Mouse (Mus musculus) testis, postnatal 10 days (tissue): Measurements from ENCODE around the gene Rfx3.

Source experiments
- DNase-seq: peaks from one replicate; pipeline ENCODE4 v3.0.0; 2021; ENCODE audit warnings: low spot score

Rfx3 gene

DNA sequence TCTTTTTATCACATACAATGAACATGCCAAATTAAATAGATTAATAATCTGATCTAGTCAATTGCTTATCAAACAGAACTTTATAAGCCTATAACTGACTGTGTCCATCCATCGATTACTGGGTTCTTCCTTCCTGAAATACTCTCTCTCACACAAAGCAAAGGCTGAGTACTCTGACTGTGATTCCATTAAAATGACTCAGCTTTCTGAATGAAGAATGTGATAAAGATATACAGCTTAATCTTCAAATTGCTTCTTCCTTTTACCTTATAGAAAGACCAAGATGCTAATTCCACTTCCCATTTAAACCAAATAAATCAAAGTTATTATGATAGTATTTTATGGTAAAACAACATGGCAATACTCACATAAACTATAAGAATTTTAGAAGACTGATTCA, 105.8 kb downstream of the Rfx3 start:
- DNase-seq: no peak

DNA sequence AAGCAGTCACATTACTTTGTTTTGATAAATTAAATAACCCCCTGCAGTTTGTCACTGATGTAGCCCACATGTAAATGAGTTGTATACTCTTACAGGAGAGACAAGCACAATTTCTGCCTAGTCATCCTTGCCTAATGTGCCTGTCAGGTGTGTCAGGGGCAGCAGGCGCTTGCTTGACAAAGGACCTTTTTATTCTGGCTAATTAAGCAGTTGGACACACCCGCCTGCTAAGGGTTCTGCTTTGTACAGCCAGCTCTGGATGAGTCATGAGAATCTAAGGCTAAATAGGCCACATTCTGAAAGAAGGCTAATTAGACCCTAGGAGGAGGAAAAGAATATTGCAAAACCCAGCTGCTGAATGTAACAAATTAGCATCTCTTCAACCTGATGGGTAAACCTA, 106.3 kb downstream of the Rfx3 start:
- no peak for DNase-seq

DNA sequence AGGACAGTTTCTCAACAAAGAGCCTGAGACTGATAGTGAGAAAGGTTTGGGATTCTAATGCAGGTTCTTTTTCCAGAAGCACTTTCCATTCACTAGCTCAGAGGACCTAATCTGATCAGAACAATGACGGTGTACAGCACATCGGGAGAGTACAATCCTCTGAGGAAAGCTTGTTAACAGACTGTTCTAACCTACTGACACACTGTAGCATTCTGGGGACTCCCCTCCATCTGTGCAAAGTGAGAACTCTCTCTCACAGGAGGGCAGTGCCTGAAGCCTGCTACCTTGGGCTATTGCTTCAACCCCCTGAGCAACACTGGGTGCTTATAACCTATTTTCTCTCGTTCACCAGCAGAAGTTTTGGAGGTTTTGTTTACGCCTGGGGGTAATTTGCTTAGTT, 106.8 kb downstream of the Rfx3 start:
- DNase-seq: no peak

DNA sequence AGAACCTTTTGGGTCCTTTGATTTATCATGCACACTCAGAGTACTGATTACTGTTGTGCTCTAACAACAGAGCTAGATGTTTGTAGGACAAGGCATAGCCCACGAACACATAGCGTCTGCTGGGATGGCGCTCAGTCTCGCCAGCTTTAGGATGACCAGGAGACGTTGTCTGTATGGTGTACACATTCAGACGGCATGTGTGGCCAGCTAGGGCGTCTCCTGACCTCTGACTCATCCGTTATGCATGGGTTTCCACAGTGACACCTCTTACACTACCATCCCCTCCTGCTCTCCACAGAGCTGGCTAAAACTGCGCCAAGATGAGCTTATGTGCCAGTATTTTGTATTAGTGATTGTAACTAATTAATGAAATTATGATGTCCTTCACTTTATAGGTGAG, 108.4 kb downstream of the Rfx3 start:
- no peak for DNase-seq

DNA sequence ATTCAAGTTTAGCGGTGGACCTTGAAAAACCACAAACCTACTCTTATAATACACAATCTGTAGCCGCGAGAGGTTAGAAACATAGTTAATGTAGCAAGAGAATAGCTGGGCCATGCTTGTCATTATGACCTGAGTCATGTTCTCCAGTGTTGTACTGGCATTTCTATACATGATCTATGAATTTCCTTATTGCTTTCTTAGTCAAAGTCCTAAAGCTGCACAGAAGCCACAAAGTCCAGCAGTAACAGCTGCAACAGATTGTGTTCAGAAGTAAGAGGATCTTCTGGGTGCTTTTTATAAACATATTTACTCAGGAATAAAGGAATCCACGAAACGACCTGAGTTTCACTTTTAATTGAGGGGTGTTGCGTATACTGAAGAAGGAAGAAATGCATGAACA, 109.3 kb downstream of the Rfx3 start:
- no peak for DNase-seq

DNA sequence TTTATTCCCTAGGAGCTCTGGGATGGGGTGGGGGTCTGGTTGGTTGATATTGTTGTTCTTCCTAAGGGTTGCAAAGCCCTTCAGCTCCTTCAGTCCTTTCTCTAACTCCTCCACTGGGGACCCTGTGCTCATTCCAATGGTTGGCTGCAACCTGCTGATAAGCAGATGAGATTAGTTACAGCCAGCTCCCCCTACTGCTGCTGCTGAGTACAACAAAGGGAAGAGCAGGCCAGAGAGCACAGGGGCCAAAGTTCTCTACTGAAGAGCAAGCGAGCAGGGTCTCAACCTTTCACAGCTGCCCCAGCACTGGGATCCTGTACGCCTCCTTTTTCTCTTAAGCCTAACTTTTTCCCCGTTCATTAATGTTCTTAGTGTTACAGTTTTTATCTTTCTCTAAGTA, 126.4 kb downstream of the Rfx3 start:
- DNase-seq: no peak

DNA sequence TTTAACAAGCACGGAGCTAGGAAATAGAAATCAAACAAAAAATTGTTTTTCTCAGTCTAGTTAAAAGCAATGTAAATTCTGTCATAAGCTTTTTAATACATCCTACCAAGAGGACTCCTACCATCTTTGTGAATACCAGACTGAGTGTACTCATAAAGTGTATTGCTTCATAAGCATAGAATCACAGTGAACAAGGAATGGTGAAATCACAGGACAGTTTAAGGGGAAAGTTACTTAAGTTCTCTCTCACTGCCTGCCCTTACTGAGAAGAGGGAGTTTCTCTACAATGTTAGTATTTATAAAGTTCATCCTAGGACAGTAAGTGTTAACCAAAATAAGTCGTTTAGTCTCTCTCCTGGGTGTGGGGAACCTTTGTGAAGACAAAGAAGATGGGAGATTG, 133.5 kb downstream of the Rfx3 start:
- DNase-seq: no peak

DNA sequence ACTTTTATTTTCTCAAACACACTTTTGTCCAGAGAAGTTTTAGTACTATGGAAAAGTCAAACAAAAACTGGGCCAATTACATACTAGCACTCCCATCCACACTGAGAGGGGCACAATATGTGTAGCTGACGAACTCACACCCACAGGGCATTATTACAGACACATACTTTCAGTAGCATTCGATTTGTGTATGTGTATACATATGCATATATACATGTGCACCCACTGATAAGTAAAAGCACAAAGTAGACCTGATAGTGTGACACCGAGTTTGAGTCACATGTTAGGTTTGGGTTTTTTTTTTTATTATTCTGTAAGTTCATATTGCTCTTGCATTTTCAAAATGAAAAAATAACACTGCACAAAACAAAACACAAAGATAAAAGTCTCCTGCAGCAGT, 140.2 kb downstream of the Rfx3 start:
- DNase-seq: no peak

DNA sequence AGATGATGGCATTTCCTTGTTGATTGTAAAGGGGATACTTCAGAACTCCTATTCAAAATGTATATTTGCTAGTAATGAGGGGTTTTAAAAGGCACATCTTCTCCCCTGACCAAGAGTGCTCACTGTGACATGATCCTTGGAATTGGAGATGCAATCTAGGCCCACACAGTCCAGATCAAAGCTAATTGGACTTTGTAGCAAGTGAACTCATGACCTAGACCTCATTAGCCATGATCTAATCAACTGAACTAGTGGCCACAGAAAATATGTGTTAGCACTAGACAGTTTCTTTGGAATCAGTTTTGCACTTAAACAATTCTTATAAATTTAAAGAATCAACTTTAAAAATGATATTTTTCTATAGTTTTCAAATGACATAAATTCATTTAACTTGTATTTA, 151.3 kb downstream of the Rfx3 start:
- DNase-seq: no peak

DNA sequence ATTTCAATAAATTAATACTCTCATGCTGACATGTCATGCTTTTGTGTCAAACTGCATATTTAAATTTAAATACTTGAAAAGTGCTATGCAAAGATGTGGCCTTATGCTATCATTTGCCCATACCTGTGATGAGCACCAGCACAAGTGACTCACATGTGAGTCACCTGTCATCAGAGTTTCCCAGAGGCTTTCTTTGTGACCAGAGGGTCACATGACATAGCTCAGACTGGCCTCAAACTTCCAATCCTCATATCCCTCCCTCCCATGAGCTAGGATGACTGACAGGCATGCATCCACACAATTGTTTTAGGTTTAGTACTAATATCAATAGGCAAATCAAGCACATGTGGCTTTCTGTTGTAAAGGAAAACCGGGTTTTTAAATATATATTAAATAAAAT, 162.0 kb downstream of the Rfx3 start:
- no peak for DNase-seq

DNA sequence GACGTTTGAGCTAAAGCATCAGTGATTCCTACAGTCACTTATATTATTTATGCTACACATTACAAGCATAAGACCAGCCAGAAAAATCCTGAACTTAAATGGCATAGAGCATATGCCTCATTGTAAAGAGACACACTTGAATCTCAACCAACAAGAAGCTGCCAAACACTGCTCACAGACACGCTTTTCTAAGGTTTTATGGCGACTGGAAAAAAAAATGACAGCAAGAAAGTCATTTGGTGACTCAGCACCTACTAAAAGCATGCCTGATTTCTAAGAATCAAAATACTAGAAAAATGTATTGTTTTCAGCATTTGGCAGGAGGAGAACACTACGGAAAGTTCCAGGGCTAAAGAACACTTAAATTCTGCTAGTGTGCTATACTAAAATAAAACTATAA, 163.9 kb downstream of the Rfx3 start:
- DNase-seq: no peak

DNA sequence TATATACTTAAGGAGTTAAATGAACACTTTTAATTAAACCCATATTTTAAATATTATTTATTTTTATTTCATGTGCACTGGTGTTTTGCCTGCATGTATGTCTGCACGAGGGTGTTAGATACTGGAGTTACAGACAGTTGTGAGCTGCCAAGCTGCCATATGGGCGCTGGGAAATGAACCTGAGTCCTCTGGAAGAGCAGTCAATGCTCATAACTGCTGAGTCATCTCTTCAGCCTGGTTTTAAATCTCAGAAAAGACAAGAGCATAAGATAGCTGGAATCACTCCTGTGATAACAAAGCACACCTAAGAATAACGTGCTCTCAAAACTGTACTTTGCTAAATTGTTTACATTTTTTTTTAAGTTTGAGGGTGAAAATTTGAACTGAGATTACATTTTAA, 172.3 kb downstream of the Rfx3 start:
- no peak for DNase-seq

DNA sequence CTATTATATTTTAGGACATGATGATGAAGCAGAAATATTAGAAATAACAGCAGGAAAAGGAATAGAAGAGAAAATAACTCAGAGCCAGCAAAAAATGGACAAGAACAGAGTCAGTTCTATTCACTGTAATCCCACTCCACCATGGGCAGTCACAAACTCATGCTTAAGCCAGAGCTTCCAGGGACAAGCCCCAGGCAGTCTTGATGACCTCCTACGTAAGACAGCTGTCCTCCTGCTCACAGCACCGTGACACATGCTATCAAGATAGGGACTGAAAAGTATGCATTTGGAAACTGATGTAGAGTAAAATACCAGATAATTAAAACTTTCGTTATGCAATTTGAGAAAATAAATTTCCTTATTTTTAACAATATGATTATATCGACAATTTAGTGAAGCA, 172.9 kb downstream of the Rfx3 start:
- DNase-seq: no peak

DNA sequence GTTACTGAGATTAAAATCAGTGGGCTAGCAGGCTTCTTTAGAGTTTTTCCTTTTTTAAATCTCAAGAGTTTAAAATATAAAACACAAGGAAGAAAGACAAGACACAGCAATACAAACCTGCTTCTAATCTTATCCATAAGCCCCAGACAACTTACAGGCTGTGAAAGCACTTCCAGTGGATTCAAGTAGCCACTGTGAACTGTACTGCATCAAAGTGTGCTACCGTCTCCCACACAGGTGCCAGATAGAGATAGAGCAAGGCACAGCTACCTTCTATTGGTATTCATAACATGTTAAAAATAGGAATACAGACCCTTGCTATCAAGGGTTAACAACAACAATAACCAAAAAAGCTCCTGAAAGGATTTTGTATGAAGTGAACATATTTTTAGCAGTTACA, 178.5 kb downstream of the Rfx3 start:
- no peak for DNase-seq

DNA sequence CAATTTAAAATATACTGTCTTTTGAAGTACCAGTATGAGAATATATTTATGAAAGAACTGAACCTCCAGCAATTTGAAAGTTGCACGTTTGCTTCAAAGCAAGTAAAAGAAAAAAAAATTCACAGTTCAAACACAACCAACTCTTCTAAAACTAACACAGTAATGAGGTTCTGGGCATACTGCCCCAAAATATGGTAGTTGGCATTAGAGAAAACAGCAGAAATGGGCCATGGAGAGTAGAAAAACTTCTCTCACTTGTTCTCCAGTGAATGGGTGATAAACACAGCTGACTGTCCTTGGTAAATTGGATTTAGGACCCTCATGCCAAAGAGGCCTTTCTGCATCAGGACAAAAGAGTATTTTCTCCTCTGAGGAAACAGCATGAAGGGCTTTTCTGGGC, 182.7 kb downstream of the Rfx3 start:
- no peak for DNase-seq

DNA sequence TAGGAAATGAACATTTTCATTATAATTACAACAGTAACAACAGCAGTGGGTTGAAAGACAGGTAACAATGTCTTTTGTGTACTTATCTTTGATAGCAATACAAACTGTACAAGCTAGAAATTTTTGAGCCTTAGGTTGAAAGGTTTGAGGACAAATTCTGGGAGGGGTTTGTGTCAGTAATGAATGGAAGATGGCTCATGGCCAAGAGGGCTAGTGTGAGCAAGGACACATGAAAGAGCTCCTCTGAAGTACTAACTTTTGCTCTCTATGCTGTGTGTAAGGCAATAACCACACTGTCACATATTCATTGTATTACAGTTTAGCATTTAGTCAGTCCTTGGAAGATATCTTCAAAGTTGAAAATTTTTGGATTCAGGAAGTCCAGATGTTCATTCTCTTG, 193.3 kb downstream of the Rfx3 start:
- DNase-seq: no peak

DNA sequence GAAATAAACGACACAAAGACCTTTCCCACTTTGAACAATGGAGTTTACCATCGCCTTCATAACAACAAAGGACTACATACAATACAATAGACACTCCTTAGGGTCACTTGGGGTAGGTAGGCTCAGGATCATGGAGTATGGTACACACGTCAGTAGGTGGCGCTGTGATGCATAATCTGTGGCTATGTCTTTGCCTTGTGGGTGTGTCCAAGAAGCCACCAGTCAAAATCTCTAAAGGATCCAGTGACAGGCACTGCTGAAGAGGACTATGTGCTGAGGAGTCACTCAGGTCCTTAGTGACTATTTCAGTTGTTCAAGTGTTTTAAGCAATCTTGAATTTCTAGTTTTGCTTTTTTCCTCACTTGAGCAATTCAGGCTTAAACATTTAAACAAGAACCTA, 230.9 kb downstream of the Rfx3 start:
- peak; percentile 63 for DNase-seq

DNA sequence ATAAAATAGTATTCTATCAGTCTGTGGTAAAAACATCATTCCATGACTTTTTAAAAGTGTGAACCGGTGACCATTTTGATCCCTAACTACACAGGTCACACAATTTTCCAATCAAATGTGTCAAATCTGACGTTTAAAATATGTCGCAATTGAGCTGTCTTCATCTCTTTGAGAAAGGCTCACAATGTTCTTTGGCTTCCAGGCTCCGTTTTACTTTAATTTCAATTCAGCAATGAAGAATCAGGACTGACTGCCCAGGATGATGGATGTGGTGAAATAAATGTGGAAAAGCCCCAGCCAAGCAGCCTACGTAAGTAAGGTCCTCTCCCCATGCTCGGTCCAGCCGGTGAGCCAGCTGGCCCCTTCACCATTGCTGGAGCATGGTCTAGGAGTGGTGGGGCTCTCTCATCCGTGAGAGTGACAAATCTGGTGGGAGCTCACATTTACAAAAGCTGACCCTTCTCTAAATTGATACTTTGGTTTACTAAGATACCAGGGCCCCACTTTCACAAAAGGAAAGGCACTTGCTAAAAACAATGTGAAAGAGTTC, 240.2 kb downstream of the Rfx3 start:
- no peak for DNase-seq

DNA sequence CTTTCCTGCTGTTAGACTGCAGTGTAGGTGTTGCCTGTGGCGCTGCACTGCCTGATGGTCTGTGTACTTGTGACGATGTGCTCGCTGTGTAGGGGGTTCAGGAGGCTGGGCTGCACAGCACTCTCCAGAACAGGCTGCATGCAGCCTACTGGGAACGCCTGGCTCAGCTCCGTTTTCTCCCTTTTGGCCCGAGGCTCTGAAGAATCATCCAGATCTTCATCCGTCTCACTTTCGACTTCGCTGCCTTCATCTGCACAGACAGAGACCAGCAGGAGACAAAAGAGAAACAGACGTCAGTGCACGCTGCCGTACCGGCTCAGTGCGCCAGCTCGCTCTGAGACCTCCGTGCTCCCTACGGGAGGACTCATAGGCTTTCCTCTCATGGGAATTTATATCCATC, 242.5 kb downstream of the Rfx3 start:
- DNase-seq: no peak

DNA sequence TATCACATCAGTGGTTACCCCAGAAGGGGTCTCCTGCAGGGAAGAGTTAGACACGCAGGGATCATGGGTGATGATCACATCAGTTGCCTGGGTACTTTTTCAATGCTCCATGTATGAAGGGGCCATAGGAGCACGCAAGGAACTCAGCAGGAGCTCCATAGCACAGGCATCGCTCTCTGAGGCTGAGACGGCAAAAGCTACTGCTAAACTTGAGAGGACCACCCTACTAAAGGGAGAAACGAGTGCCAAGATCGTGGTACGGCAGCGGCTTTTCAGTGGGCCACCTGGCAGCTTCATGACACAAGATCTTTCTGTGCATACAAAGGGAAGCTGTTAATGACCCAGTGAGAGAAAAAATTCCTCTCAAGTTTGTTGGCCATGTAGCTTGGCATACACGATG, 250.7 kb downstream of the Rfx3 start:
- DNase-seq: no peak

DNA sequence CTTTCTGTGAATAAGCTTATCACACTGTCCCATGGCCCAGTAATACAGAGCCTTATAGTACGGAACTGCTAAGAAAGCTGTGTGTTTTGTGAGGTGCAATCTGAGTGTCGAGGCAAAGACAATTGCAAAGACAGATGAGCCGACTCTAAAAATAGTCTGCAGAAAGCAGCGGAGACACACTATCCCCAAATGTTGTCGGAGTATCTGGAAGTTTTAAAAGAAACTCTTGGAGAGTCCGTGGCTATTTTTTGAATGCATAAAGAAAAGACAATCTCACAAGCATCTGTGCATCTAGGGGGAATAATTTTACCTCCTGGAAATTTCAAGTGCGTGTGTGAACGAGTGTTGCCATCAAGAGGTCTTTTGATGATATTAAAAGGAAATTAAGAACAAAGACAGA, 251.6 kb downstream of the Rfx3 start:
- DNase-seq: no peak

DNA sequence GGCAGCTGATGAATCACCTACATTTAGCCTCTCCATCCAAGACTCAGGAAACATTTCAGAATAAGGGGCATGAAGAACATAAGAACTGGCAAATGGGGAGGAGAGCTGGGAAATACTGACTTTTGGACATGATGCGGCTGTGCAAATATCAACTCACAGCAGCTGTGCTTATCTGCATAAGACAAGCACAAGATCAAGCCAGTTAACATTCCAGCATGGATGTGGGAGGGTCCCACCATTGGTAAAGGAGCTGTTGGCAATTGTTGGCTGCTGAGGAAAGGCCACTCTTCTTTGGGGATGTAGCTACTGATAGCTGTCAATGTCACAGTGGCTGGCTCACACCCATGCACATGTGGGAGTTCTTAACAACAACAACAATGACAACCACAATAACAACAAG, 263.7 kb downstream of the Rfx3 start:
- no peak for DNase-seq

DNA sequence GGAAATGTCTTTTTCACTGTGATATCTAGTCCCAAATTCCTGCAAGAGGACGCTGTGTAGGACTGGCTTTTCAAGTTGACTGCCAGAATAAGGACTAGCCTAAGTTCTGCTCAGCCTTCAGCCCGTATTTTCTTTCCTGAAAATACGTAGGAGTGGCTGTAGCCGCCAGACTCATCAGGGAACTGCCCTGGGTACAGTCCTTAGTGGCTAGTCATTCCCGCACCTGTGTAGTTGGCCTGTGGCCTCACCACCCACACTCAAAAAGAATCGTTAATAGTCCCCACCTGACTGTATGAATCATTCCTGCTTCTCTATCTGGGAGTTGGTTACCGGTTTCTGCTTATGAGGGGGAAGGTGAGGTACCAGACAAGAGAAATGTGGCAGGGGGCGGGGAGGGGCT, 272.1 kb downstream of the Rfx3 start:
- DNase-seq: no peak

DNA sequence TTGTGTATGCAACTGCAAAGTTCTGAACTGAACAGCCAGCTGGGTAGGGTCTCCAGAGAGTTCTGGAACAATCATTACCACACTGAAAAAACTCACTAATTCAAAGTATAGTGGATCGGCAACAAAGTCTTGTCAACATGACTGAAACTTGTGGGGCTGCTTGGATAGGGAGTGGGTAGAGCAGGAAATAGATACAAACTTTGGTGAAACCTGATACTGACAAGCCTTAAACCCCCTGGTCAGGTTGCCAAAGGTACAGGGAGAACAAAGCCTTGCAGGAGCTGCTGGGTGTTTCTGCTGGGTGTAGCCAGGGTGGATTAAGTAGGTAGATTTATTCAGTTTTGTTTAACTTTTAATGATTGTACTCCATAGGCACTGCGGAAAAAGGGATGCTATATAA, 274.4 kb downstream of the Rfx3 start:
- DNase-seq: no peak

DNA sequence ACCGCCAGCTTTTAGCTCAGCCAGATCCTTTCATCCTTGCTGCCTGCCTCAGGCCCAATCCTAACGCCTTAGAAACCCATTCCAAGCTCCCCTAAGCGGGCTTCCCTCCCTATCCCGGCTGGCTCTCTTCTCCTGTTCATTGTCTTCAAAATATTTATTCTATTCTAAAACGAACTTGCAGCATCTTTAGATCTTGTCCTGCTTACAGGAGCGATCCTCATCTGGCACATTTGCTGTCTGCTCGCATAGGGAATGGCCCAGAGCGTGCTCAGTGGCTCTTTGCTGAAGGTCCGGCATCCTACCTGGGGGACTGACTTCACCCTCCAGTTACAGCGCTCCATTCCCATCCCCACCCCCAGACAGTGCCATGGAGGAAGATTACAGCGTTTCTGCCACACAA, 292.0 kb downstream of the Rfx3 start:
- DNase-seq: no peak
